Mouse (Mus musculus): ENCODE measurements around the gene Sipa1l3. TPM values are rescaled to one million over a fixed set of nuclear protein-coding genes. Genes with fewer than 3 reads are reported as not detected.

The Sipa1l3 gene
- polyA plus RNA-seq, 1 experiment from 2014 or later, result 15.6 TPM

DNA sequence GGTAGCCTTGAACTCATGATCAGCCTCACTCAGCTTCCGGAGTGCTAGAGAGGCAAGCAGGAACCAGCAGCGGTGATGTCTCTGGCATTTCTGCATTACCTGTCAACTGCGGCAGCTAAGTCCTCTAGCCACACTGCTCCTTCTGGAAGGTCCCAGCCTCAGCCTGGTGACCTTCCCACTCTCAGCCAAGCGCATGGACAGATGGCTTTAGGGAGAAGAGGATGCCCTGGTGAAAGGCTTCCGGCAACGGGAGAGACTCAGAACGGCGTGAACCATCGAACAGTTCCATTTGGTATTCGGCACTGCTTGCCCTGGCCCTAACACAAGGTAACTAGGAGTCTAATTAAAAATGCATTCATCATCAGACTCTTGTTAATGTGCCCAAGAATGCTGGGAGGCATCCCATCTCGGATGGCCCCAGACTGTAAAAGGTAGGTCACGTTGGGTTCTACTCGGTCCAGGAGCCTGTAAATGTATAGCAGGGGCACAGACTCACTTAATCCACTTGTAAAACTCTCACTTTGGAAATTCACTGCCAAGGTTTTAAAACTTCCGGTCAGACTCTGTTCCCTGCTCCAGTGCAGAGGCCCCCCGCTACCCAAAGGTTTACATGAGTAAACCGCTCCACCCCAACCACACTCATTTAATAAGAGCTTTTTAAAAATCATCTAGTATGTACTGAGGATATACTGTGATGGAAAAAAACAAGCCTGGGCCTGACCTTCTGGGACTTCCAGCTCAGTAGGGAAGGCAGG lies 37.7 kb downstream of the Sipa1l3 start:
- Histone ChIP-seq H3K4me2 (ENCODE audit: low read depth, low read length) (peak overlapping the region; percentile 21), H3K36me3 (ENCODE audit: control insufficient read depth, insufficient read depth, low read length) (no peaks in the 10 kb centered on the region), H3K27me3 (replicated peaks; ENCODE audit: control insufficient read depth, insufficient read depth, low read length) (no peaks in the 10 kb centered on the region), H3K9ac (ENCODE audit: low read depth, low read length) (peak overlapping the region; percentile 25; the same call in 1 of the 2 replicates), H3K9me3 (ENCODE audit: control insufficient read depth, low read length) (no peaks in the 10 kb centered on the region), H3K27ac (replicated peaks; ENCODE audit: low read depth, low read length) (peak overlapping the region; percentile 74), H3K4me1 (ENCODE audit: control insufficient read depth, insufficient read depth, low read length) (peaks cover 42% of the 10 kb centered on the region), H3K4me3 (ENCODE audit: low read depth, low read length) (no peak overlapping the region)
- ATAC-seq (ENCODE audit: low read depth) (no peak), DNase-seq (ENCODE audit: low spot score) (no peak)
- 71% methylated on average over 16 of the region's 16 CpGs for WGBS

DNA sequence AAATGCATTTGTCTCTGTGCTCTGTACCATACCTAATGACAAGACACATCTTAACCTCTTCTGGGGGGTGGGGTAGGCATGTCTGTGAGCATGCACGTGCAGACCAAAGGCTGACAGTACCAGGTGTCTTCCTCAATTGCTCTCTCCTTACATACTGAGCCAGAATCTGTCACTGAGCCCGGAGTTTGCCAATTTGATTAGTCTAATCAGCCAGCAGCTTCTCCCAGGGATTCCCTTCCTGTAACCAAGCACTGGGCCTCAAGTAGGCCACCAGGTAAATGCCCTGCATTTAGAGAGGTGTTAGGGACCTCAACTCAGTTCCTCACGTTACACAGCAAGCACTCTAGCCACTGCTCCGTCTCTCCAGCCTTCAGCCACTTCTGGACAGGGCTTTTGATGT lies 38.3 kb downstream of the Sipa1l3 start:
- no peak overlapping the region for H3K4me3 ChIP-seq (ENCODE audit: low read depth, low read length)
- peak overlapping the region; percentile 74 for H3K27ac ChIP-seq (replicated peaks; ENCODE audit: low read depth, low read length)
- DNase-seq (ENCODE audit: low spot score) (no peak), ATAC-seq (ENCODE audit: low read depth) (no peak)
- no peaks in the 10 kb centered on the region for H3K36me3 ChIP-seq (ENCODE audit: control insufficient read depth, insufficient read depth, low read length)
- no peaks in the 10 kb centered on the region for H3K27me3 ChIP-seq (replicated peaks; ENCODE audit: control insufficient read depth, insufficient read depth, low read length)
- 84% methylated on average over 4 of the region's 4 CpGs for WGBS
- no peaks in the 10 kb centered on the region for H3K9me3 ChIP-seq (ENCODE audit: control insufficient read depth, low read length)
- H3K4me2 ChIP-seq (ENCODE audit: low read depth, low read length), result no peak overlapping the region
- H3K9ac ChIP-seq (ENCODE audit: low read depth, low read length), result no peak overlapping the region
- H3K4me1 ChIP-seq (ENCODE audit: control insufficient read depth, insufficient read depth, low read length), result peaks cover 42% of the 10 kb centered on the region

DNA sequence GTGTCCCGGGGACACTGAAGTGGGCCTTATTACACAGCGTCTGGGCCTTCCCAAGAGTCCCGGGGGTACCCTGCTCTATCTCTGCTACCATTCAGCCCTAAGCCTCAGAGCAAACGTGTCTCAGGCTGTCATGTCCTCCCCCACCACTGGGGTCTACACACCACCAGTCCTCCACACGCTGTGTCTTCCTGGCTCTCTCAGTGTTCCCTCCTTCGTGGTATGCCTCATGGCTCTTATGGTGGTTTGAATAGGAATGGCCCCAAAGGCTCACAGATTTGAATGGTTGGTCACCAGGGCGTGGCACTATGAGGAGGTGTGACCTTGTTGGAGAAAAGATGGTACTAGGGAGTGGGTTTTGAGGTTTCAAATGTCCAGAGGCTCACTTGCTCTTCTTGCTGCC lies 43.4 kb downstream of the Sipa1l3 start:
- Histone ChIP-seq H3K4me1 (ENCODE audit: control insufficient read depth, insufficient read depth, low read length) (peaks cover 16% of the 10 kb centered on the region; the same call in 1 of the 2 replicates), H3K4me3 (ENCODE audit: low read depth, low read length) (no peak overlapping the region), H3K27ac (replicated peaks; ENCODE audit: low read depth, low read length) (no peak overlapping the region), H3K9ac (ENCODE audit: low read depth, low read length) (no peak overlapping the region), H3K4me2 (ENCODE audit: low read depth, low read length) (no peak overlapping the region), H3K9me3 (ENCODE audit: control insufficient read depth, low read length) (no peaks in the 10 kb centered on the region), H3K27me3 (replicated peaks; ENCODE audit: control insufficient read depth, insufficient read depth, low read length) (no peaks in the 10 kb centered on the region), H3K36me3 (ENCODE audit: control insufficient read depth, insufficient read depth, low read length) (no peaks in the 10 kb centered on the region)
- no peak for DNase-seq (ENCODE audit: low spot score)
- WGBS, result 93% methylated on average over 7 of the region's 7 CpGs
- no peak for ATAC-seq (ENCODE audit: low read depth)

DNA sequence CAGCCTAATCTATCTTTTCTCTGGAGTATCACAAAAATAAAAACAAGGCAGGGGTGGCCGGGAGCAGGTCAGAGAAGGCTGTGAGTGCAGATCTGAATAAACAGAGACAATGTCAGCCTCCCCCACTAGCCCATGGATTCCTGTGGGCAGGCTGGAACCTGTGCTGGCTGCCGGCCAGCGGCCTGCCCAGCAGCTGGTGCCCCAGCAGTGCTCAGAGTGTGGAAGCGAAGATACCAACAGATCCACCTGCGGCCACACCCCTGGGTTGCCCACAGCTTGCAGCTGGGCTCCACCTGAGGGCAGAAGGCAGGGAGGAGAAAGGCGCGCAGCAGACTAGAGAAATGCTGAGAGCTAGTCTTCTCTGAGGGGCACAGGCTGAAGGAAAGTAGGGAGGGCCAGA lies 47.1 kb downstream of the Sipa1l3 start:
- Histone ChIP-seq H3K4me2 (ENCODE audit: low read depth, low read length) (no peak overlapping the region), H3K4me3 (ENCODE audit: low read depth, low read length) (no peak overlapping the region), H3K36me3 (ENCODE audit: control insufficient read depth, insufficient read depth, low read length) (no peaks in the 10 kb centered on the region), H3K27ac (replicated peaks; ENCODE audit: low read depth, low read length) (peak overlapping the region; percentile 65), H3K9ac (ENCODE audit: low read depth, low read length) (no peak overlapping the region), H3K27me3 (replicated peaks; ENCODE audit: control insufficient read depth, insufficient read depth, low read length) (no peaks in the 10 kb centered on the region), H3K4me1 (ENCODE audit: control insufficient read depth, insufficient read depth, low read length) (peaks cover 17% of the 10 kb centered on the region; the same call in 1 of the 2 replicates), H3K9me3 (ENCODE audit: control insufficient read depth, low read length) (no peaks in the 10 kb centered on the region)
- ATAC-seq (ENCODE audit: low read depth), result peak; percentile 72
- DNase-seq (ENCODE audit: low spot score), result peak; percentile 75
- WGBS, result 53% methylated on average over 7 of the region's 7 CpGs

DNA sequence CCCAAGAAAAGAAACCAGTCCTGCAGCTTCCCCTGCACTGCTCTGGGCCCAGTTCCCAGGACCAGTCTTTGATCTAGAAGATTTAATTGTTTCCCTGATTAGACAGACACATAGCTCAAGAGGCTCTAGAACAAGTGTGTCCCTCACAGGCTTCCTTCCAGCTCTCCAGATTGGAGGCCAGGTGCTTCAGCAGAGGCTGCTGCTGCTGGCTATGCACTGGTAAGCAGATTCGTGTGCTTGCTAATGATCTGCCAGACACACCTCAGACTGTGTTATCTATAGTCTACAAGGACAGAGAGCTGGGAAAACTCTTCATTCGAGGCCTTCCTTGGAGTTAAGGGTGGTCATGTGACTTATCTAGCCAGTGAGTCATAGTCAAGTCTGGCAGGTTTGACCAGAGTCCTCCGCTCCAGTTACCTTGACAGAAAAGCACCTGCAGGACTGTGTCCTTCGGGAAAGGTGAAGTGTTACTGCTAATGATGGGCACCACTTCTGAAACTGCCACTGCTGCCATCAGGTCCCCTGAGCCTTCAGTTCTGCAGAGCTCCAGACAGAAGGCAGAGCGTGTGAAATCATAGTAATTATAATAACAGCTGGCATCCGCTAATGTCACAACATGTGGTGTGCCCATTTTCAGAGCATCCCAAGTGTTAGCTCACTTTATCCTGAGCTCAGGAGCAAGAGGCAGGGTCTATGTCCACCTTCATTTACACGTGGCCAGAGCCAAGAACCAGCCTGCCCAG lies 48.7 kb downstream of the Sipa1l3 start:
- no peaks in the 10 kb centered on the region for H3K9me3 ChIP-seq (ENCODE audit: control insufficient read depth, low read length)
- no peak overlapping the region for H3K9ac ChIP-seq (ENCODE audit: low read depth, low read length)
- 66% methylated on average over 7 of the region's 7 CpGs for WGBS
- H3K27me3 ChIP-seq (replicated peaks; ENCODE audit: control insufficient read depth, insufficient read depth, low read length), result no peaks in the 10 kb centered on the region
- 0 out of 2 replicates have a peak overlapping the region, but pooled peaks have one; percentile 3 for H3K27ac ChIP-seq (replicated peaks; ENCODE audit: low read depth, low read length)
- H3K4me3 ChIP-seq (ENCODE audit: low read depth, low read length), result no peak overlapping the region
- peaks cover 17% of the 10 kb centered on the region; the same call in 1 of the 2 replicates for H3K4me1 ChIP-seq (ENCODE audit: control insufficient read depth, insufficient read depth, low read length)
- no peaks in the 10 kb centered on the region for H3K36me3 ChIP-seq (ENCODE audit: control insufficient read depth, insufficient read depth, low read length)
- H3K4me2 ChIP-seq (ENCODE audit: low read depth, low read length), result no peak overlapping the region
- ATAC-seq (ENCODE audit: low read depth) (peak; percentile 20; the same call in 1 of the 2 replicates), DNase-seq (ENCODE audit: low spot score) (peak; percentile 36)

DNA sequence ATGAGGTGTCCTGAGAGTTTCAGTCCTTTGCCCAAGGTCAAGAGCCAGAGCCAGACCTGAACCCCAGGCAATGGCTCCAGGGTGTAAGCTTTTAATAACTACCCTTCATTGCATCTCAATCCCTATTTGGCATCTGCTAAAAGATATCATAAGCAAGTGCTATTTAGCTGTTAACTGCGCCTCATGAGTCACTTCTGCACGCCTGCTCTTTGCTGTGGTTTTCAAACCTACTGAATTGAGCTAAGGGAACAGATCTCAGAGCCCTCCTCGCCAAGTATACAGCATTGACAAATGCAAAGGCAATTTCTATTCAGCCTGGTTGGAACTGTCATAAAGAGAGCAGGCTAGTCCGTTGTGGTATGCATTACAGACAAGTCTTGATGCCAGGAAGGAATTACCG lies 49.8 kb downstream of the Sipa1l3 start:
- DNase-seq (ENCODE audit: low spot score) (no peak), ATAC-seq (ENCODE audit: low read depth) (no peak)
- Histone ChIP-seq H3K27ac (replicated peaks; ENCODE audit: low read depth, low read length) (no peak overlapping the region), H3K4me2 (ENCODE audit: low read depth, low read length) (no peak overlapping the region), H3K4me3 (ENCODE audit: low read depth, low read length) (no peak overlapping the region), H3K27me3 (replicated peaks; ENCODE audit: control insufficient read depth, insufficient read depth, low read length) (no peaks in the 10 kb centered on the region), H3K9ac (ENCODE audit: low read depth, low read length) (no peak overlapping the region), H3K4me1 (ENCODE audit: control insufficient read depth, insufficient read depth, low read length) (peaks cover 17% of the 10 kb centered on the region; the same call in 1 of the 2 replicates), H3K36me3 (ENCODE audit: control insufficient read depth, insufficient read depth, low read length) (no peaks in the 10 kb centered on the region), H3K9me3 (ENCODE audit: control insufficient read depth, low read length) (no peaks in the 10 kb centered on the region)
- 88% methylated on average over 5 of the region's 5 CpGs for WGBS

DNA sequence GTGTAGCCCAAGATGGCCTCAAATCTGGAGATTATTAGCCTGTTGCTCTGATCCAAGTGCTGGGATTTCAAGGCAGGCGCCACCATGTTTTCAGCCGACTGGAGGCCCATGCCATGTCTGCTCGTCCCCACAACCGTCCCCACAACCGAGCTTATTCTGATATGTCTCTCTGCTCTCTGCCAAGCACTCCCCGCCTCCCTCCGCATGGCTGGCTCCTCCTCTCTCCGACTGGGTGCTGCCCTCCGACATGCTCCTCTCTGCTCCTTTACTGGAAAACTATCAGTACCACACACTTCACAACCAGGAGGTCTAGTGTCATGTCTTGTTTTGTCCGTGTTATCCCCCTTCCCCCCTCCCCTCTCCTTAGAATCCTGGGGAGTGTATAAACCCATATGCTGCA lies 51.9 kb downstream of the Sipa1l3 start:
- ATAC-seq (ENCODE audit: low read depth) (no peak), DNase-seq (ENCODE audit: low spot score) (no peak)
- Histone ChIP-seq H3K27me3 (replicated peaks; ENCODE audit: control insufficient read depth, insufficient read depth, low read length) (no peaks in the 10 kb centered on the region), H3K9me3 (ENCODE audit: control insufficient read depth, low read length) (no peaks in the 10 kb centered on the region), H3K4me2 (ENCODE audit: low read depth, low read length) (no peak overlapping the region), H3K9ac (ENCODE audit: low read depth, low read length) (no peak overlapping the region), H3K4me3 (ENCODE audit: low read depth, low read length) (no peak overlapping the region), H3K4me1 (ENCODE audit: control insufficient read depth, insufficient read depth, low read length) (peaks cover 17% of the 10 kb centered on the region; the same call in 1 of the 2 replicates), H3K27ac (replicated peaks; ENCODE audit: low read depth, low read length) (peak overlapping the region; percentile 52), H3K36me3 (ENCODE audit: control insufficient read depth, insufficient read depth, low read length) (no peaks in the 10 kb centered on the region)
- WGBS, result 57% methylated on average over 10 of the region's 10 CpGs

DNA sequence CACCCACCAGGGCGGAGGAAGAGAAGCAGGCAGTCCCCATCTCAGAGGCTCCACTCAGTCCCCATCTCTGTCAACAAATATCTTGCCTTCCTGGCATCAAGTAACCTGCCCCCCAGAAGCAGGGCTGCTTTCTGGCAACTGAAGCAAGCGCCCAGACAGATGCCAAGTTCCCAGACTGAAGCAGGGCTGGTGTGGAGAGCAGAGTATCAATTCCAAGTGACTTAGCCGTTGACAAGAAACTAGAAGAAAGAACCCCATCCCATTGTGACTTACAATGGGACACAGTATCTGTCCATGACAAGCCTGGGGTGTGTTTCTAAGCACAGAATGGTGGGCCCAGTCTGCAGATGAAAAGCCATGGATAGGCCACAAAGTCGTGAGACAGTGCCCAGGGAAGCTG lies 52.7 kb downstream of the Sipa1l3 start:
- Histone ChIP-seq H3K4me1 (ENCODE audit: control insufficient read depth, insufficient read depth, low read length) (peaks cover 10% of the 10 kb centered on the region; the same call in 1 of the 2 replicates), H3K9me3 (ENCODE audit: control insufficient read depth, low read length) (no peaks in the 10 kb centered on the region), H3K4me3 (ENCODE audit: low read depth, low read length) (no peak overlapping the region), H3K36me3 (ENCODE audit: control insufficient read depth, insufficient read depth, low read length) (no peaks in the 10 kb centered on the region), H3K27me3 (replicated peaks; ENCODE audit: control insufficient read depth, insufficient read depth, low read length) (no peaks in the 10 kb centered on the region), H3K4me2 (ENCODE audit: low read depth, low read length) (no peak overlapping the region), H3K27ac (replicated peaks; ENCODE audit: low read depth, low read length) (peak overlapping the region; percentile 52), H3K9ac (ENCODE audit: low read depth, low read length) (no peak overlapping the region)
- DNase-seq (ENCODE audit: low spot score) (no peak), ATAC-seq (ENCODE audit: low read depth) (no peak)
- 77% methylated on average over 4 of the region's 4 CpGs for WGBS

All from embryonic facial prominence, embryonic 14.5 days (tissue).